Mouse (Mus musculus) testis, adult 2 months (tissue): Measurements from ENCODE around the gene Mbtd1.

Experiments used
- CTCF ChIP-seq: fragments of 200-500 bp; IDR thresholded peaks from 2 replicates; pipeline ENCODE4 v1.5.1; 2012; ENCODE audit warnings: low read depth, mild to moderate bottlenecking, inconsistent platforms, low read length, moderate library complexity; ENCODE audit not compliant: control insufficient read depth, insufficient read depth, insufficient replicate concordance
- POLR2A ChIP-seq: fragments of 200-500 bp; IDR thresholded peaks from 2 replicates; pipeline ENCODE4 v1.6.1; 2012; ENCODE audit warnings: low read depth, mild to moderate bottlenecking, inconsistent platforms, low read length, moderate library complexity; ENCODE audit not compliant: control insufficient read depth

DNA sequence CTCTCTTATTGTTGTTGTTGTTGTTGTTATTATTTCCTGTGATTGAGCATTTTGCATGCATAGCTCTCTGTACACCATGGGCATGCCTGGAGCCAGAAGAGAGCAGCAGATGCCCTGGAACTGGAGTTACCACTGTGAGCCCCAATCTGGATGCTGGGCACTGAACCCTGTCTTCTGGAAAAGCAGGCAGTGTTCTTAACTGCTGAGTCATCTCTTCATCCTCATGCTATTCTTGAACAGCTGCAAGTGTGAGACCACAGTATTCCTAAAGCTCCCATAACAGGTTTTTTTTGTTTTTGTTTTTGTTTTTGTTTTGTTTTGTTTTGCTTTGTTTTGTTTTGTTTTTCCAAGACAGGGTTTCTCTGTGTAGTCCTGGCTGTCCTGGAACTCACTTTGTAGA lies 100.6 kb downstream of the Mbtd1 start:
- TF ChIP-seq CTCF (no peak), POLR2A (no peak)
